Mouse (Mus musculus) heart, adult 11 months (tissue): ENCODE results near the gene Il1r2.

ENCODE experiments used
- DNase-seq: peaks from one replicate; pipeline ENCODE4 v3.0.0; 2022

Gene Il1r2

DNA sequence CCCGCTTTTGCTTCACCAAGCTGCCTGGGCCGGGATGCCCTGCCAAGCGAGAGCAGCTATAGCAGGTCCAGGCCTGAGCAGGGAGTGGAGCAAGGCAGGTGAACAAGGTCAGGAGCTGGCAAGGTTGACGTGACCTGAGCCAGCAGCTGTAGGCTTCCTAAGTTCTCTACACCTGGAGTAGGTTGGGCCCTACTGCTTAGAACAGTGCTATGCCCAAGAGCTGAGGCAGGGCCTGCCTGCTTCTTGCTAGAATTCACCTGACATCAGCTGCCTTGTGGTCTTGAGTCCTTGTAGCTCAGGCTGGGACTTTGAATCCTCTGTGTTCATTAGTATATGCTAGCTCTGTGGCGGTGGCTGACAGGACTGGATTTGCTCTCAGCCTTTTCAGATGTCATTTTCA, at the start of gene Il1r2:
Gene Il1r2, plus strand, starts transcription at position 301 of the 400 bp plus-strand sequence.
- DNase-seq = no peak

DNA sequence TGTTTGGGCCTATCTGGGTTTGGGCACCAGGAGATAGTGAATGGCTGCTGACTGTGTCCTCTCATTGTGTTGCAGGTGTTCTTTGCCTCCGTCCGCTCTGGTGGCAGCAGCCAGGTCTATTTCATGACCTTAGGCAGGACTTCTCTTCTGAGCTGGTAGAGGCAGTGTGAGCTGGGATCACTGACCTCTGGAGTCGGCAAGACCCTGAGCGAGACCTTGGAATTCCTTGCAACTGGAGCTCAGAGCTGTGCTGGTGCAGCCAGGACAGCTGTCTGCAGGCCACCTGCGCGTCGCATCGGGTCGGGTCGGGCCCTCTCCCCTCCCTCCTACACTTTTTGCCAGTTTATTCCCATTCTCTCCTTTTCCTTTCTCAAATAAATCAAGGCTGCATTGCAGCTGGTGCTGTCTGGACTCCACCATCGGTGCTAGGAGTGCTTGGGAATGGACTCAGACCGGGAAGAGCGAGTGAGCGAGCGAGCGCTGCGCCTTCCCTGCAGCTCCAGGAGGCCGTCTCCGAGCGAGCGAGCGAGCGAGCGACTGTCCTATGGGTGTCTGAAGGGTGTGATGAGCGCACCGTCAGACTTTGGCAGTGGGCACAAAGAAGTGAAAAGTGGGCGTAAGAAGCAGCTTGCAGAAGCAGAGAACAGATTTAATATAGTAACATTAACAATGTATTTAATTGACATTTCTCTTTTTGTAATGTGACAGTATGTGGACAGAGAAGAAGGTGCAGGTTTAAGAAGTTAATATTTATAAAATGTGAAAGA, 49.1 kb upstream of the Il1r2 start:
- peak; percentile 76 for DNase-seq

GRCm38 (mm10) chr1:40025416-40025815, 48.5 kb upstream of the Il1r2 start:
- DNase-seq = peak; percentile 62

GRCm38 (mm10) chr1:40027116-40027620, 46.7 kb upstream of the Il1r2 start:
- DNase-seq = peak; percentile 87

GRCm38 (mm10) chr1:40028207-40028998, 45.5 kb upstream of the Il1r2 start:
- DNase-seq = peak; percentile 90

GRCm38 (mm10) chr1:40029597-40029996, 44.3 kb upstream of the Il1r2 start:
- DNase-seq = peak; percentile 77

- DNase-seq = peak; percentile 82
Observed at GRCm38 (mm10) chr1:40030287-40030975, 43.4 kb upstream of the Il1r2 start.

DNA sequence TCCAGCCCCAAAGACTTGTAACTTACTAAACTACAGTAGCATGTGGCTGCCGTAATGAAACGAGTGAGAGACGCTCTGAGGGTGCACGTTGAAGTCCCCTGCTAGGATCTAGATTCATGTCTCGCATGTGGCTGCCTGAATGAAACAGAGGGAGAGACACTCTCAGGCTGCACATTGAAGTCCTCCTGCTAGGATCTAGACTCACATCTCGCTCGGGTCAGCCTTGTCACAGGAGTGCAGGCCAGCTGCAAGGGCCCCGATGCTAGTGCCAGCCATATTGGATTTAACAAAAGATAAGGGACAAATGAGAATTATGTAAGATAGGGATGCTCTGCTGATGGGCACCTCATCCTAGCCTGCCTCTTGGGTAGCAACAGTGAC, 42.9 kb upstream of the Il1r2 start:
- DNase-seq = peak; percentile 76

GRCm38 (mm10) chr1:40031626-40032025, 42.3 kb upstream of the Il1r2 start:
- DNase-seq = peak; percentile 70

DNA sequence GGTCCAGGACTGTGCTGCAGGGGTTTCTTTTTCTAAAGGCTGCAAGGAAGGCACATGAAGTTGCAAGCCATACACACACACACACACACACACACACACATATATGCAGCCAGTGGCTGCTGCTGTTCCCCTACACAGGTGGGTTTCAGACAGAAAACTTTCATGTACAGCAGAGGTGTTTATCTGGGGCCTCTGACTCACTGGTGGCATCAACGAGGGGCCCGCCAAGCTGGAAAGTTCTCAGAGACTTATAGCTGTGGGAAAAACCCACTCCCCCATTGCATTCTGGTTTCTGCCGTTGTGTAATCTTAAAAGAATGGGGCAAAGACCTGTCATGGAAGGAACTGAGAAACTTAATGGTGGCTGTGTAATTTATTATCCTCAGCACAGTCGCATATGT, 40.6 kb upstream of the Il1r2 start:
- DNase-seq = no peak

GRCm38 (mm10) chr1:40033743-40034420, 40.0 kb upstream of the Il1r2 start:
- peak; percentile 96 for DNase-seq

GRCm38 (mm10) chr1:40037831-40038230, 36.0 kb upstream of the Il1r2 start:
- peak; percentile 19 for DNase-seq

GRCm38 (mm10) chr1:40045686-40046085, 28.2 kb upstream of the Il1r2 start:
- peak; percentile 74 for DNase-seq

DNA sequence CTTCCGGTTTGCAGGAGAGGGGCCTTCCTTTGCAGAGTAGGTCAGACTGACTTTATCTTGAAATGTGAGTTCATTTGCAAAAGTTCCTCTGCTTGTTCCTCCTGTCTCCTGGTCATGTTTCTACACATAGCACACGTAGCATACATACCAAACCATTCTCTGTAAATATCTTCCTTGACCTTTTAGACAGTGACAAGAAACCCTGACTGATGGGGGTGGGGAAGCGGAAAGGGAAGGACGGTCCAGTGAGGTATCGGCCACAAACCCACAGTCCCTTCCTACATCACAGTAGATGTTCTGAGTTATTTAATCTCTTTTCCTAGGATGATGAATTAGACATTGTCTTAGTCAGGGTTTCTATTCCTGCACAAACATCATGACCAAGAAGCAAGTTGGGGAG, 27.3 kb upstream of the Il1r2 start:
- DNase-seq = peak; percentile 57

DNA sequence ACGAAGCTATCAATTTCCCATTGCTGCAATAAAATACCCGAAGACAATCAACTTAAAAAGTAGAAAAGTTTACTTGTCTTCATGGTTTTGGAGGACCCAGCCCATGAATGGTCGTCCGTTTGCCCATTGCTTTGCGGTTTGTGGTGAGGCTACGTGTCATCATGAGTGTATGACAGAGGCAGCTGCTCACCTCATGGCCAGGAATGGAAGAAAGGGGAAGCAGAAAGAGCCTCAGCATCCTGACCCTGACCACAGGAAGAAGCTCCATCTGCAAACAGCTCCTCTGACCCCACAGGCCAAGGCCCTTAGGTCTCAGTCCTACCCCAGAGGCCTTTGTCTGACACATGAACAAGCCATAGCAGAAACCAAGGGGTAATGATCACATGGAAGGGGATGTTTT, 22.7 kb upstream of the Il1r2 start:
- peak; percentile 75 for DNase-seq

GRCm38 (mm10) chr1:40052156-40052555, 21.7 kb upstream of the Il1r2 start:
- DNase-seq = peak; percentile 69

- no peak for DNase-seq
Observed at GRCm38 (mm10) chr1:40053071-40053470, 20.8 kb upstream of the Il1r2 start.

- DNase-seq = no peak
Observed at GRCm38 (mm10) chr1:40055051-40055450, 18.8 kb upstream of the Il1r2 start.

- DNase-seq = peak; percentile 80
Observed at GRCm38 (mm10) chr1:40055963-40056362, 17.9 kb upstream of the Il1r2 start.

DNA sequence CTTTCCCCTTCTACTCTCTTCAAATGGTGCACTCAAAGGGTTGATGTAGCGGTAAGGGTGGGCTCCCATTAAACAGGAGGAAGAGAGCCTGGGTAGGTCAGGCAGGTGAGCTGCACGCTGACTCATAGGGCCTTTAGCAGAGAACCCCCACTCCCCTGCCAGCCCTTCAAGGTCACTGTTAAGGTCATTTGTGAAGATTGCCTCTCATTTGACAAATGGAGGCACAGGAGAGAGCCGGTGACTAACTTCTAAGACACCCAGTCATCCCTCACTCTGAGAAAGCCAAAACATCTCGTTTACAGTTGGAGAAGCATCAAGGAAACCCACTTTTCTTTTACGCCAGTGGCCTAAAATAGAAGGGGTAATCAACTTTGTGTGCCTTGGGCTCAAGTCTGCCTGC, 16.5 kb upstream of the Il1r2 start:
- peak; percentile 75 for DNase-seq

DNA sequence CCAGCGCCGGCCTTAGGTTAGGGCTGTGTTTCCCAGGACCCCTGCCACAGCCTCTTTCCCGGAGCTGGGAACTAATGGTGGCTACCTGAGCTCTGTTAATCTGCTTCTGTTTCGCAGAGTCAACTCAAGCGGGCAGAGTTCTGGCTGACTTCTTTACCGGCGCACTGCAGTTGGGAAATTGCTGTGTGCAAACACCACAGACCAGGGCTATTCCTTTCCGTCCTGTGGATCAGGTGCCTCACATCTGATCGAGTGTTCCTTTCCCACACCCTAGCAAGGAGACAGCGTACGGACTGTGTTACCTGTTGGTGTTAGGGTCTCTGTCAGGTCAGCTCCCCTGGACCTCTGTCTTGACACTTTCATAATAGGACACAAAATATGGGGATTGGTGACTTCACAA, 15.9 kb upstream of the Il1r2 start:
- peak; percentile 82 for DNase-seq

- peak; percentile 97 for DNase-seq
Observed at GRCm38 (mm10) chr1:40059122-40059774, 14.6 kb upstream of the Il1r2 start.
